Mouse (Mus musculus) ES-E14 (cell line): ENCODE results near the gene Ift20. TPM values are rescaled to one million over a fixed set of nuclear protein-coding genes. Genes with fewer than 3 reads are reported as not detected.
"Not testable (repeated sequence)": the region's sequence is repeated elsewhere in the genome, so short reads cannot be mapped to it uniquely, and the experiment has no call there.

Experiments used
- DNase-seq: peaks from one replicate; pipeline ENCODE4 v3.0.0-alpha.2; 2013; ENCODE audit warnings: low read depth, low spot score
- H3K27ac ChIP-seq: 2 replicates; pipeline ENCODE4 v1.5.1; 2012; ENCODE audit warnings: low read depth, mild to moderate bottlenecking, low read length, moderate library complexity, mixed read lengths; ENCODE audit not compliant: poor library complexity, insufficient read depth, severe bottlenecking
- H3K36me3 ChIP-seq: 2 replicates; pipeline ENCODE4 v1.6.1; 2012; ENCODE audit warnings: mild to moderate bottlenecking, low read length, moderate library complexity, mixed read lengths; ENCODE audit not compliant: control insufficient read depth, poor library complexity, insufficient read depth, severe bottlenecking
- H3K4me1 ChIP-seq, 2 experiments: fragments of 150-350 bp in 1 of 2; sonication (generic) in 1 of 2; 2 replicates each; pipeline ENCODE4 v1.6.1; 2012; ENCODE audit warnings: low read length in 2 of 2, mild to moderate bottlenecking in 1 of 2, mixed read lengths in 1 of 2; ENCODE audit not compliant: control insufficient read depth in 2 of 2, insufficient read depth in 2 of 2, poor library complexity in 1 of 2
- H3K4me3 ChIP-seq, 2 experiments: fragments of 150-350 bp in 1 of 2; sonication (generic) in 1 of 2; 2 replicates each; pipeline ENCODE4 v1.5.1; 2012; ENCODE audit warnings: low read length in 2 of 2, low read depth in 1 of 2, mild to moderate bottlenecking in 1 of 2, mixed read lengths in 1 of 2; ENCODE audit not compliant: insufficient read depth in 1 of 2, poor library complexity in 1 of 2, severe bottlenecking in 1 of 2
- H3K9ac ChIP-seq: 2 replicates; pipeline ENCODE4 v1.6.1; 2012; ENCODE audit warnings: low read depth, mild to moderate bottlenecking, low read length, mixed read lengths; ENCODE audit not compliant: poor library complexity, insufficient read depth, severe bottlenecking
- H3K9me3 ChIP-seq: fragments of 150-350 bp; sonication (generic); 2 replicates; pipeline ENCODE4 v1.6.1; 2012; ENCODE audit warnings: low read depth, mild to moderate bottlenecking, low read length; ENCODE audit not compliant: control insufficient read depth, insufficient read depth
- CHD2 ChIP-seq: IDR thresholded peaks from 2 replicates; pipeline ENCODE4 v1.6.1; 2014; ENCODE audit warnings: mild to moderate bottlenecking, low read depth, low read length, inconsistent platforms
- HCFC1 ChIP-seq: IDR thresholded peaks from 2 replicates; pipeline ENCODE4 v1.6.1; 2012; ENCODE audit warnings: low read length, inconsistent platforms, borderline replicate concordance; ENCODE audit not compliant: insufficient read depth
- MAFK ChIP-seq: IDR thresholded peaks from 2 replicates; pipeline ENCODE4 v1.6.1; 2014; ENCODE audit warnings: mild to moderate bottlenecking, low read depth, low read length, inconsistent platforms; ENCODE audit not compliant: insufficient read depth
- ZC3H11A ChIP-seq: IDR thresholded peaks from 2 replicates; pipeline ENCODE4 v1.6.1; 2012; ENCODE audit warnings: low read depth, mild to moderate bottlenecking, inconsistent platforms, low read length, borderline replicate concordance
- ZNF384 ChIP-seq: IDR thresholded peaks from 2 replicates; pipeline ENCODE4 v1.6.1; 2012; ENCODE audit warnings: low read depth, low read length, inconsistent platforms
- in situ Hi-C, 2 experiments: fragments of 600-800 bp; cut with MboI; formaldehyde crosslinking; loops; one replicate each; pipeline ENCODE4 v1.15.1; 2025; ENCODE audit warnings: low sequenced_read_pairs in 2 of 2, inconsistent platforms in 1 of 2; ENCODE audit not compliant: unreplicated experiment in 2 of 2
- total RNA-seq: library from RNA; depleted of rRNA; stranded (reverse); fragments of 300-350 nt; gene quantifications from 2 replicates; pipeline ENCODE4 v1.2.3, GENCODE M21; 2012

The Ift20 gene
- total RNA-seq, 1 experiment, result 59.2 TPM

DNA sequence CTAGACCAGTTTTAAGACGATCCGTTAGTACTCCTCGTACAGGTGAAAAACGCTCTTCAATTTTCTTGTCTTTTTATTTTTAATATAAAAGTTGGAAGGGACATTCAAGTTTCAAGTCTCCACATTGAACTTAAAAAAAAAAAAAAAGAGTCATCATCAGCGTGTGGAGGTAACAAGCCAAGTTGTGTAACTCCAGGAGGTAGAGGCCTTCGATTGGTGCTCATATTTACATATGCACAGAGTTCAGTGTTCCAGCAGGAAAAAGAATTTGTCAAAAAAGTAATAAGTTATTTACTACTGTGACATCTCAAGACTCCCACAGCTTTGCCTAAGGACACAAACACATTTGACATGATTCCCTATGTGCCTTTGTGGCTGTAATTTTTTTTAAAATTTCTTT lies 31.5 kb downstream of the Ift20 start:
- DNase-seq, result no peak
- no peak overlapping the region for H3K9ac ChIP-seq
- H3K4me3 ChIP-seq, result no peak overlapping the region
- in situ Hi-C loops, result no loop called here
- TF ChIP-seq ZNF384 (no peak), CHD2 (no peak), MAFK (no peak), HCFC1 (no peak), ZC3H11A (no peak)
- 0 out of 4 replicates have a peak, but pooled peaks cover 0 to 2% of the 10 kb centered on the region in 2 experiments for H3K4me1 ChIP-seq
- no peaks in the 10 kb centered on the region for H3K9me3 ChIP-seq
- no peak overlapping the region for H3K27ac ChIP-seq
- peaks cover 9% of the 10 kb centered on the region; the same call in 1 of the 2 replicates for H3K36me3 ChIP-seq

- Histone ChIP-seq H3K27ac (no peak overlapping the region), H3K36me3 (peaks cover 9% of the 10 kb centered on the region; the same call in 1 of the 2 replicates), H3K9ac (no peak overlapping the region), H3K4me3 (no peak overlapping the region), H3K9me3 (no peaks in the 10 kb centered on the region), H3K4me1 (0 out of 4 replicates have a peak, but pooled peaks cover 0 to 2% of the 10 kb centered on the region in 2 experiments)
- no peak for DNase-seq
- TF ChIP-seq HCFC1 (no peak), MAFK (no peak), CHD2 (no peak), ZNF384 (no peak), ZC3H11A (no peak)
- in situ Hi-C loops, result no loop called here
Observed at GRCm38 (mm10) chr11:78568827-78569226, 32.7 kb downstream of the Ift20 start.

GRCm38 (mm10) chr11:78569806-78570205 lies 33.6 kb downstream of the Ift20 start:
- Histone ChIP-seq H3K9me3 (no peaks in the 10 kb centered on the region), H3K4me3 (no peak overlapping the region), H3K36me3 (peaks cover 9% of the 10 kb centered on the region; the same call in 1 of the 2 replicates), H3K4me1 (0 out of 4 replicates have a peak, but pooled peaks cover 0 to 2% of the 10 kb centered on the region in 2 experiments), H3K9ac (no peak overlapping the region), H3K27ac (no peak overlapping the region)
- DNase-seq, result no peak
- in situ Hi-C loops, result no loop called here
- no peak for TF ChIP-seq MAFK
- TF ChIP-seq CHD2, result no peak
- TF ChIP-seq ZC3H11A, result no peak
- no peak for TF ChIP-seq ZNF384
- no peak for TF ChIP-seq HCFC1

- in situ Hi-C loops, result no loop called here
- TF ChIP-seq ZNF384, result no peak
- no peak for TF ChIP-seq HCFC1
- TF ChIP-seq CHD2, result no peak
- no peak for TF ChIP-seq MAFK
- no peak for TF ChIP-seq ZC3H11A
- Histone ChIP-seq H3K9ac (no peak overlapping the region), H3K36me3 (peaks cover 9% of the 10 kb centered on the region; the same call in 1 of the 2 replicates), H3K4me3 (no peak overlapping the region), H3K4me1 (0 out of 4 replicates have a peak, but pooled peaks cover 0 to 2% of the 10 kb centered on the region in 2 experiments), H3K9me3 (no peaks in the 10 kb centered on the region), H3K27ac (no peak overlapping the region)
- no peak for DNase-seq
Observed at GRCm38 (mm10) chr11:78571441-78571840, 35.3 kb downstream of the Ift20 start.

DNA sequence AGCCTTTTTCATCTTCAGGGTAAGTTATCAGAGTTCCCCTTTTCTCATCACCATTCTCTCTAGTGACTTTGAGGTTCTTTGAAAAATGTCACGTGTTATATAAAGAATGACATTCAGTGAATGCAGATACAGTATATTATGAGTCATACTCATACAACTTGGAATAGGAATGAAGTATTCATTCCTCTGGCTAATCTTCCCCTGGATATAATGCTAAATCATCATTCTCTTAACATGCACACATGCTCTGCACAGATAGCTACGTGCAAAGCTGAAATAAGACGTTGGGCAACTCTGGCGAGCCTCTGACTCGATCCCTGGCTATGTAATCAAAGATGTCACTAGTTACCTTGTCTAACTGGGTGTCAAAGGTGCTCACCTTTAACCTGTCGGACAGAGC lies 35.7 kb downstream of the Ift20 start:
- H3K27ac ChIP-seq, result no peak overlapping the region
- H3K4me3 ChIP-seq, result no peak overlapping the region
- peaks cover 12% of the 10 kb centered on the region; the same call in 1 of the 2 replicates for H3K36me3 ChIP-seq
- no peak for TF ChIP-seq HCFC1
- no peak for TF ChIP-seq CHD2
- no peak for TF ChIP-seq ZNF384
- TF ChIP-seq ZC3H11A, result no peak
- TF ChIP-seq MAFK, result no peak
- no peak overlapping the region for H3K9ac ChIP-seq
- in situ Hi-C loops, result no loop called here
- DNase-seq, result no peak
- 0 out of 4 replicates have a peak, but pooled peaks cover 0 to 1% of the 10 kb centered on the region in 2 experiments for H3K4me1 ChIP-seq
- no peaks in the 10 kb centered on the region for H3K9me3 ChIP-seq

DNA sequence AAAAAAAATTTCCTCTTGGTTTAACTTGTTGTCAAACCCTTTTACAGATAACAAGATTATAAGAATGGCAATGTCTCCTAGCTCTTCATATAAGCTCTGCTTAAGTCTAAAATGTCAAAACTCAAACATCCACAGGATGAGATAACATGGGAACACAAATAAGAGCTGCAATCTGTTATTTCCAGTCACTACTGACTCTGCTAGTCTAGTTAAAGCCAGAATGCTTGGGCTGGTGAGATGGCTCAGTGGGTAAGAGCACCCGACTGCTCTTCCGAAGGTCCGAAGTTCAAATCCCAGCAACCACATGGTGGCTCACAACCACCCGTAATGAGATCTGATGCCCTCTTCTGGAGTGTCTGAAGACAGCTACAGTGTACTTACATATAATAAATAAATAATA lies 37.9 kb downstream of the Ift20 start:
- H3K4me1 ChIP-seq, DNase-seq, in situ Hi-C loops, H3K9ac ChIP-seq, H3K27ac ChIP-seq, H3K9me3 ChIP-seq, H3K4me3 ChIP-seq: not testable (repeated sequence)
- peaks cover 15% of the 10 kb centered on the region; the same call in 1 of the 2 replicates for H3K36me3 ChIP-seq
